Mouse (Mus musculus) induced T-regulatory cell, adult 2 months (primary cell): ENCODE results near the gene Pdzd8.
A peak's percentile ranks its signal among the peaks of the same experiment; 100 is the strongest.

Source experiments
- DNase-seq: peaks from one replicate; pipeline ENCODE4 v3.0.0-alpha.2; 2012; ENCODE audit warnings: low read depth

The Pdzd8 gene

DNA sequence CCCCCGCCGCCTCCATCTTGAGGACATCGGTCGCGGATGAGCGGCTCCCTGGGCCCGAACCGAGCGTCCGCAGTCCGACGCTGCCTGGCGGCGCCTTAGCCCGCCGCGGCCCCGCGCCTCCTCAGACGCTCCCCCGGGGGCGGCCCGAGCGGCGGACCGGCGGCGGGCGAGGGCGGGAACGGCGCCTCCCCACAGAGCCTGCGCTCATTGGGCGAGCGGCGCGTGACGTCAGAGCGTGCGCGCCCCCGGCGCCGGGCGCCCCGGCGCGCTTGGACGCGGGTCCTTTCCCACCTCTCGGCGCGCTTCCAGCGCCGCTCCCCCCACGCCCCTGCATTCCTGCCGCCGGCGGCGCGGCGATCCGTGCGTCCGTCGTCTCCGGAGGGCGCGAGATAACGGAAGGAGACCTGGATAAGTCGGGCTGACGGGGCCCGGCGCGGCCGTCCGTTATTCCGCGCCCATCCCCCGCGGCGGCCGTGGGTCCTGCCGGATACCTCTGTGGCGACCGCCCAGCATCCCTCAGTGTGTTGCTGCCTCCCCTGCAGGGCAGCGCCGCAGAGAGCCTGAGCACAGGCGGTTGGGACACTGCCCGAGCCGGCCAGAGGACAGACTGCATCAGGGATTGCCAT, at the start of gene Pdzd8:
Gene Pdzd8, minus strand, starts transcription at position 123 of the 626 bp plus-strand sequence.
- DNase-seq = peak; percentile 92

DNA sequence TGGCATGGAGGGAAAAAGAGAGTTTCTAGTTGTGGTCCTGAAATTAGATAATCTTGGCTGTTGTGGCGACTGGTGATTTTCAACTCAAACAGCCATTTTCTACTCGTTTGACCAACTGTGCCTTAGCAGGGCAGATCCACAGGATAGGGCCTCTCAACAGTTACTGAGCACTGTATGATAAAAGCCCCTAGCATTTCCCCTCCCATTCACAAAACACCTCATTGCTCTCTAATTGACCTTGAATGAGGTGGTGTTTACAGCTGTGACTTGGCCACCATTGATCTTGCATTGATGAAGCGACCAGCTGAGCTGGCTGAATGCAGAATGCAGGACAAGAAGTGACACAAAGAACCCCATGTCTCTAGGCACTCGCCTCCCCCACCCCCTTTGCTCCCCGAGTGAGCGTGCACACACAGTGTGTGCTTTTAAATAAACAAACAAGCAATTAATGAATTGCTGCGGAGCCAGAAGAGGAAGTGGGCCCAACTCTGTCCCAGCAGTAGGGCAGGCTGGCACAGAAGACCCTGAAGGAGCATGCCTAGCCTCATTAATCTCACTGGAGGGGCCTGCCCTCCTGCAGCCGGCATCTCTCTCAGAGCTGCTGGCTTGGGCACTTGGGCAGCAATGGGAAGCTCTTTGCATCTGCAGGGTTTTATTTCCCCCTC, 48.3 kb upstream of the Pdzd8 start:
- no peak for DNase-seq

DNA sequence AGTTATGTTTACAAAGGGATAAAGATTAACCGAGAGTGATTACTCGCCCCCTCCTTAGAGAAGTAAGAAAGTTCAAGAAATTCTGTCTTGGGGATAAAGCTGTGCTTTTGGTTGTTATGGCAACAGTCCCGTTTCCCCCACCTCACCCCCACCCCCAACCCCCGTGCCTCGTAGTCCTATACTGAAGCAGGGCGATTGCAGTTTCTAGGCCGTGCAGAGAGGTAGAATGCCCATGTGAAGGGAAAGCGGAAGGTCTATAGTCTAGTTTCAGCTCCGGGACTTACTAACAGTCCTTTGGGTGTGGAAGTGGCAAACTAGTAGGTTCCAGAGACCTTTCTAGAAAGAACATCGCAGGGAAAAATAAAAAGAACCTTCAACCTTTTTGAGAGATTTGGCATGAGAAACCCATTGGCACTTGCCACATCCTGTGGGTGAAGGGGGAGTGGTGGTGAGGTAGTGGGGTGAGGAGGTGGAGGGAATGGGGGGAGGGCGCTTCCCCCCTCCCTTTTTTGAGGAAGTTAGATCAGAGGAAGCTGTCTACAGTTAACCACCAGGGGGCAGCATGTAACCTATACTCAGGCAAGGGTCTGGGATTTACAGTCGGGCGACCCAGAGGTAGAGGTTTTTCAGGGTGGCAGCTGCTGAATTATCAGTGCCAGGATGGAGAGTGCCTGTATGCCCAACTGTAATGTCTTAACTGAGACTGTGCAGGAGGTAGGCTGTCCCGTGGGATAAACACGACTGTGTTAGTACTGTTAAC, 43.4 kb upstream of the Pdzd8 start:
- DNase-seq = peak; percentile 93

DNA sequence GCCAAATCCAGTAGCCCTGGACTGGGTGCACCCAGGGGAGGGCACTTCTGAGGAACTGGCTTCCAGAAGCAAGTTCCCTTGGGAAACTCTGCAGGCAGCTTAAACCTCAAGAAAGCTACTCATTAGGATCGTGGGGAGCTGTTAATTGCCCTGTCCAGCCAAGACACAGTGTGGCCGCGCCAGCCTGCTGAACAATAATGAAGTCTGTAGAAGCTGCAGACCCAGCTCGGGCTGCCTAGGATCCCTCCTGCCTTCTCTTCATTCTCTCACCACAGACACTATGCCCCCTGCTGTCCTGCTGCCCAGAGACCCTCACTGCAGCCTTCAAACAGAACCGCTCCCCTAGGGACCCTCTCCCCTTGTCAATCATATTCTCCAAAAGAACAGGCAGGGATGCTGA, 42.8 kb upstream of the Pdzd8 start:
- no peak for DNase-seq

DNA sequence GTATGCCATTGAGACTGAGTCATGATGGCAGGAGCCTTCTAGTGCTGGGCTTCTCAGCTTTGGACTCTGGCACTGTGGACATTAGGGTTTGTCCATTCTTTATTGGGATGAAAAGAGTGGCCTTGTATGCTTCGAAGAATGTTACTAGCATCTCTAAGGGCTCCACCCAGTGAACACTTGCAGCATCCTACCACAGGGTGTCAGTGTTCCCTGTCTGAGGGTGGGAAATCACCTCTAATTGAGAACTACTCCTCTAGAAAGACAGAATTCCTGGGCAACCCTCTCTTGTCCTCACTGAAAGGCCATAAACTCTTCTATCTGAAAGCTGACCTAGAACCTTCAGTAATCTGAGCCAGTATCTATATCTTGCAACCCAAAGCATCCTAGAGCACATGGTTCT, 41.6 kb upstream of the Pdzd8 start:
- DNase-seq = peak; percentile 69

DNA sequence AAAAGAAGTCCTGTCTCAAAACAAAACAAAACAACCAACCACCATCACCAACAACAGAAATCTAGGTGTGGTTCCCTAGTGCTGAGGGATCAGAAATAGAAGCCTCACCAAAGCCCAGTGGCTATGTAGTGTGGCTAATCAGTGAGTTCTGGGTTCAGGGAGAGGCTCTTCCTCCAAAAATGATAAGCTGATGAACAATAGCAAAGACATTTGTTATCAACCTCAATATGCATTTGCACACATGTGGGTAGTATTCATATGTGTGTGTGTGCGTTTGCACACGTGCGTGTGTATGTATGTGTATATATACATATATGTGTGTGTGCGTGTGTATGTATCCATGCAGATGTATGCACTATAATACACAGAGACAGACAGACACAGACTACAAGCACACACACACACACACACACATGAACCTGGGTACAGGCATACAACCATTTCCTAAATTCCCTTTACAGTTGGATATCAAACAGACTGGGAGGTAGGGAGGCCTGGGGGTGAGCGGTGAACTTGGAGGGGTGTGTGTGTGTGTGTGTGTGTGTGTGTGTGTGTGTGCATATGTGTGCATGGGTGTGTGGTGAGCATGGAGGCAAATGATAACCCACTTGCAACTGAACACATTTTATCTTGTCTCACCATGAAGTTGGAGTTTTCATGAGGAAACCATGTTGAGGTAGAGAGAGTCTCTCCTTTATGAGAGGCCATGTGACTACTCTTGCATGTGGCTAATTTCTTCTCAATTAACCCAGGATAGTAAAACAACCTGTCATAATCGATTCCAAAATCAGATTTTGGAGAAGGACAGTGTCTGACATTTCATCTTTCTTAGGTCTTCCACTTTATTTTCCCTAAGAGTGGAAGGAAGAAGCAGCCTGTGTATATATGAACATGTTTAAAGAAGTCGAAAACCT, 39.3 kb upstream of the Pdzd8 start:
- no peak for DNase-seq

DNA sequence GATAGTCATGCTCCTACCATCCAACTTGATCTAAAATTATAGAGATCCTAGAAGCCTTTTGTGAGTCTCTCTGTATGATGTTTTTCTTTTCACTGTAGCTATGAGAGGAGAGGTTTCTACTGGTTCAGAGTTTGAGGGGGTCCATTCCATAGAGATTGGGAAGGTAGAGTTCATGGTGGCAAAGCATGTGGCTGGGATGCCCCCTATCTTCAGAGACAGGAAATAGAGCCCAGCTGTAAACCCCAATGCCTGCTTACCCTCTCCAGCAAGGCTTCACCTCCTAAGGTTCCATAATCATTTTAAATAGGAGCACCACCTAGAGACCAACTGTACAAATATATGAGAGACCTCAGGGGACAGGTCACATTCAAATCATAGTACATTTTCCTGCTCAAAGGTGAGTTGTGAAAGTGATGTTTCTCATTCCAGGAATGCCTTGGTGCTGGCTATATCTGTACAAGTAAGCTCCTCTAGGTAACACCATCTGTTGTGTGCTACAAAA, 36.9 kb upstream of the Pdzd8 start:
- no peak for DNase-seq

DNA sequence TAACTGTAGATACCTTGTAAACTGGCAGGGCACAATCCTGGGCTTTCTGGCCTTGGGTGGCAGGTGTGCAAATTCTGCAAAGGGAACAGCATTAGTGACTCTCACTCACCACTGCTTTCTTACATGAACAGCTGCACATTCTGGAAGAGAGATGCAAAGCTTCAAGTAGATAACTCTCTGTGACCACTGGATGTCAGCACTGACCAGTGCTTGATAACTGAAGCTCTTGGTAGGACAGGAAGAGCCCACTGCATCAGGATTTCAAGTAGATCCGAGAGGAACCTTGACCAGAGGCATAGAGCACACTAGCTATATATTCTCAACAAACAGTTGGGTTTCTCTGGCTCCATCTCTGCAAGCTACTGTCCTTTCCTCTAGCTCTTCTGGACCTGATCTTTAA, 34.4 kb upstream of the Pdzd8 start:
- DNase-seq = no peak

DNA sequence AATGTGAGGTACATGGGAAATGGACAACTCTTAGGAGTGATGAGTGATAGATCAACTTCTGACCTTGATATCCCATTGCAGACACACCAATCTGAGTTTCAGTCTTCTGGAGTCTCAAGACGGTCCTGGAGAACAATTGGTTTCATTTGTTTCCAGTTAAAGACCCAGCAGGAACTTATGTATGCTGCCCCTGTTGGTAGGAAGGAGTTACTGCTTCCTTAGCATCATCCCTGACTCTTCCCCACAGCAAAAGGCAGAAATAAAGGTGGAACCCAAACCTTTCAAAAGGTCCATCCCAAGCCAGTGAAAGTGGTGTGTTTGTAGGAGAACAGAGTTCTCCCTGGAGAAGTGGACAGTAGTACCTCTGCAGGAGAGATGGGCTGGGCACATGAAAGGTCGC, 30.9 kb upstream of the Pdzd8 start:
- DNase-seq = peak; percentile 48

DNA sequence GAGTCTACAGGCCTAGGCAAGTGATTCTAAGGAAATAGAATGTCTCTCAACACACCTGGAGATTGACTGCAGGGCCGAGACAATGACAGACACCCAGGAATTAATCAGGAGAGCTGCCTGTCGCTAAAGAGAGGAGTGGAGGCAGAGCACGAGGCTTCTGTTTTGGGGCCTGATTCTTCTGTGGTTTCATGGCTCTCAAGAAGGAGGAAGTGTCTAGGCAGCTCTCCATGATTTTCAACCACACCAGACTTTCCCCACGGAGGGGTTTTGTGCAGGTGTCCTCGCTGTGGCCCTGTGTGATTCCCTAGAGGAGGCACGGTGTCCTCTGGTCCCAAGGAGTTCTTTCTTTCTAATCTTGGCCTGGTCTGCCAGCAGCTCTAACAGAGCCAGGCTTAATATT, 29.4 kb upstream of the Pdzd8 start:
- DNase-seq = no peak

DNA sequence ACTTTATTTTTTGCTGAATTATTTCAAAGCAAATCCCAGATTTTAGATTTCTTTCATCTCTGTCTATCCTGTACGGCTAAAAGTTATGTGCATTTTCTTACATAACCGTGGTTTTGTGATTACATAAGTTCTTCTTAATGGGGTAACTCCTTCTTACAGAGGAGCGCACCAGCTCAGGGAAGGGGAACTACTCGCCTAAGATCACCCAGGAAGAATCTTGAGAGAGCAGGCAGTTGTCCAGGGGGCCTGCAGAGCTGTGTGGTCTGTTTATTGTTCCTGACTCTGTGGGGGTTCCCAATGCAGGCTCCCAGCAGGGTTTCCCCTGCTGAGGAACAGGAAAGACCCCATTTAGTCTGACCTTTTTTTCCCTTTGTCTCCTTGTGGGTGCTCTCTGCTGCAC, 27.3 kb upstream of the Pdzd8 start:
- no peak for DNase-seq

DNA sequence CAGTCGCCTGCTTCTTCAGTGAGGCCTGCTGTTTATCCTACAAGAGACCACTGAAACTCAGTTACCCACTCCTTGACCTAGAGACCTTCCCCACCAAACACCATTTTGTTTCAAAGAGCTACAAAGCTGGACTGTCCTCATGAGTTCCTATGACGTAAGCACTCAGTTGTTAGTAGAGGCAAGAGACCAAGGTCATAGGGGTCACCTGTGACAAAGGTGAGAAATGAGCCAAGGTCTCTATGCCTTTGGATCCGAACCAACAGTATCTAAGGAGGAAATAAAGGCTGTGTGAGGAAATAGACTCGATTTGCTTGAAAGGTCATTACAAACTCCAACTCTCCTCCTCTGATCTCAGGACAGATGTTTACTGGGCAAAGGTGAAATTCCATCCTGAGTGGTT, 25.4 kb upstream of the Pdzd8 start:
- no peak for DNase-seq

DNA sequence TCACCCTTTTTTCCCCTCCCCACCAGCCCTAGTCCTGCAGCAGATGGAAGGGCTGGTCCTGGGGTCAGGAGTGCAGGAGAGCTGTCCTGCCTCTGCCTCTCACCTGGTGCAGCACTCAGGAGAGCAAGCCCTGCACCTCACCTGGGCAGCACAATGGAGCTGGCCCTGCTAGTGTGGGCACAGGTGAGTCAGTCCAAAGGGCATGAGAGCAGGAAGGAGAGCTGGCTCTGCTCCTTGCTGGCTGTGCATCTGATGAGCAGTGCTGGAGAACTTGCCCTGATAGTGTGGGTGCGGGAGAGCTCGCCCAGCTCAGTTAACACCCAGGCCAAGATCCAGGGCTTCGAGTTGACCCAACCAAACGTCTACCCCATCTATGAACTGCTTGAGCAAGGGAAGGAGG, 22.3 kb upstream of the Pdzd8 start:
- no peak for DNase-seq

DNA sequence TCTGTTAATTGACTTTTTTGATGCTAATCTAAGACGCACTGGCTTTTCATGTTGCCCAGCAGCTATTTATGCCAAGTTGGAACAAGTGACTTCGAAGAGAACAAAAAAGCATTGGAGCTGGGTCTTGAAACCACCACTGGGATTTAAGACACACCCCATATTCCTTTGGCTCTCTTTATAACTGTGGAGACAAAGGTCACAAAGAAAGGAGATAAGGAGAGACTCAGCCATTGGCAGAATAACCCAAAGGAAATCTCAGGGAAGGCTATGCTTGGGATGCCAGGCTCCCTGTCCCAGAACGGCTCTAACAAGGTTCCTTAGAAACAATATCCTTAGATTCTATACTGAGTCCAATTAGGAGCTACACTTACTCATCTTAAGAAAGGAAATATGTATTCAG, 21.1 kb upstream of the Pdzd8 start:
- no peak for DNase-seq

DNA sequence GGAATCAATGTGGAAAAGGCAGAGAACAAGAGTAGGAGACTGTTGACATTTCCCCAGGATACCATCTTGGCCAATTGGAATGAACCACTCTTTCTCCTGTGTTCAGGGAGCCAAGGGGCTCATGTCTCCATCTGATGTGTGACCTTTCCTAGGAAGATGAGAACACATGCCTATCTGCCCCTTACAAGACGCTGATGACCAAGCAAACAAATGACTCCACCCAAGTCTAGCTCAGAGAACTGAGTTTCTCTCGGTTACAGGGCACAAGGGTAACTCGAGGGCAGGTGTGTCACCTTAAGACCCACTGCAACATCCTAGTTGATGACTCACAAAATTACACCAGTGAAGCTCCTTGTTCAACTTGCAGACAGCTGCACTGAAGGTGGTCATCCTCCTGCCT, 18.1 kb upstream of the Pdzd8 start:
- no peak for DNase-seq

DNA sequence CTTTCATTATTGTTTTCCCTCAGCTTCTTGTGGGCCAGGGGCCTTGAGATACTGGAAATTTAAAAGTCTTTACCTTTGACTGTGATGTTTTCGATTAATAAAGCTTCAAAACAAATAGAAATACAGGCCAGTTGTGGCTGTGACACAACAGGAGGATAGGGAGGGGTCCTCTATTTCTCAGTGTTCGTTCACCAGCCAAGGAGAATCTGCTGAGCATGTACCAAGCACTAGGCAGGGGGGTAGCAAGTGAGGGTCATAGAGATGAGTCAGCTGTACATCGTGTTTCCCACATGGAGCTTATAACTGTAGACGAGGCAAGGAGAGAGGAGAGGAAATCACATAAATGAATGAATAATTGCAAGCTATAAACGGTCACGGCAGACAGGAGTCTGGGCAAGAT, 17.1 kb upstream of the Pdzd8 start:
- no peak for DNase-seq

DNA sequence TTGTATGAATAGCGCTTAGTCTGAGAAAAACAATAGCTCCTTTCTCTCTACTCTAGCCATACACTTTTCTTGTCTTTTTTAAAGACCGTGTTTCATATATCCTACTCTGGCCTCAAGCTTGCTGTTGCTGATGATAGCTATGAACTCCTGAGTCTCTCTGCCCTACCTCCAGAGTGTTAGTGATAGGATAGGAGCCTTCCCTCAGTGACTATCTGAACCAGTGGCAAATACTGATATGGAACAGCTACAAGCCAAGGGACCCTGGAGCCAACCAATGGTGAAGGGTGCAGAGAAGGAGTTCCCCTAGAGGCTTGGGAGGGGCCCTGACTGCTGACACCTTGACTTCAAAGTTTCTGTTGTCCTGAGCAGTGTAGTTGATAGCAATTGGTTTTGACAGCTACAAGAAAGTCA, 14.9 kb upstream of the Pdzd8 start:
- DNase-seq = no peak

DNA sequence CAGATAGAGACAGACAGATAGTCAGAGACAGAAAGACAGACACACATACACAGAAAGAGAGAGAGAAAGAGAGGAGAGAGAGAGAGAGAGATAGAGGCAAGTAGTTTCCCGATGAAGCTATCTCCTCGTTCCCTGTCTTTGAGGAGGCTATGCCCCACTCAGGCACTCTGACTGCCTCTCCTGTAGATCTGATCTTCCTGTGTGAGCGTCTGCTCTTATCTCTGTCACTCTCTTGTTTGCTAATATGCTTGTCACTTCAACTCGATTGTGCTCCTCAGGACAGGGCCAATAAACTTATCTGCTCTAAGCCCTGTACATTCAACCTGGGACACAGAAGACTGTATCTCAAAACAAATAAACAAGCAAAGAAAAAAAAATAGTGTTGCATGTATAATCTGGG, 13.6 kb upstream of the Pdzd8 start:
- no peak for DNase-seq

DNA sequence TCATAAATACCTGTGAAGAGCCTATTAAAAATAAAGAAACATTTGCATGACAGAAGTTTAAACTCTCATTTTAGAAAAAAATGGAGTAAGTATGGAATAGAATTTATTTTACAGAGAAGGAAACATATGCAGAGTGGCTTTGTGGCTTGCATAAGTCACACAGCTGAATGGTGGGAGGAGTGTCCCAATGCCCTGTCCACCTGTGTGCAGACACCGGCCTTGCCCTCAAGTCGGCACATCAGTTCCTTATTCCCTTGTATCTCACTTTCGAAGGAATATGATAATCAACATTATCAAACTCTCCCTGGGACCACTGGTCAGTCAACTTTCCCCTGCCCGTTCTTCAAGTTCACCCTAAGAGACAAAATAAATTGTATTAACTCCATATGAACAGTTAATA, 12.3 kb upstream of the Pdzd8 start:
- no peak for DNase-seq

DNA sequence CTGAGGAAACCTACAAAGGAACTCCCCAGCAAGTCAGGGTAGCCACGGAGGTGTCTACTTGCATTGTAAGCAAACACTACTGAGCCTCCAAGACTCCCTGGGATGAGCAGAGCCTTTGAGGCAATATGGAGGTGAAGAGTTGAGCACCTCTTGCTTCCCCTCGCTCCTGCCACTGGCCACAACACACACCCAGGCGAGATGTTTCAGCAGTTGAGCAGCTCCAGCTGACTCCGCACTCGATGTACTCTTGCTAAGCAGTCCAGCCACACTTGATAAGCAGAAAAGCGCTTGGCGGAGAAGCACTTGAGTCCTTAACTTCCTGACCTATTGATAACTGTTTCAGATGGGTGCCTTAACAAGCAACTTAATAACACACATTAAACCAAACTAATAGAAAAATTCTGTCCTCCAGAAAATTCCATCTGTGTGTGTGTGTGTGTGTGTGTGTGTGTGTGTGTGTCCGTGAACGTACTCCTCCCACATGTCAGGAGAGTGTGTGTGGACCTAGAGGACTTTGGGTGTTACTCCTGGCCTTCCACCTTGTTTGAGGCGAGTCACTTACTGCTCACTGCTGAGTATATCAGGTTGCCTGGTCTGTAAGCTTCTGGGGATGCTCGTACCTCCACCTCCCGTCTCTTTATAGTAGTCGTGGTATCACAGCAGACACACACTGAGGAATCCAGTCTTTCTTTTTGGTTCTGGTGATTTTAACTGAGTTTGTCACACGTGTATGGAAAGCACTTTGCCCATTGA, 11.4 kb upstream of the Pdzd8 start:
- DNase-seq = no peak

DNA sequence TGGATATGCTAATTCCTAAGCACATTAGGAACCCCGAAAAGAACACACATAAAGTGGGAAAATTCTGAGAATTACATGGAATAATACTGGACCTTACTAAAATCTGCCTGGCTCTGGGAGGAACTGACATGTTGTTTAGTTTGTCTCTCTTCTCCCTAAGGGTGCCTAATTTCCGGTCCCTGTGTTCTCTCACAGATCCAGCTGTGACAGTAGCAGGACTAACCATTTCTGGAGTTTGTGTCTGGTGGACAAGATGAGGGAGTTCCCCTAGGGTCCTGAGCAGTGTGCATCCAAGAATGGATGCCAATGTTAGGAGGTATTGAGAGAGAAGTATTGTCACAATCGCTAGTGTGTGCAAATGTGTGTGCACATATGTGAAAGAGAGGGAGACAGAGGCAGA, 10.8 kb upstream of the Pdzd8 start:
- DNase-seq = no peak

DNA sequence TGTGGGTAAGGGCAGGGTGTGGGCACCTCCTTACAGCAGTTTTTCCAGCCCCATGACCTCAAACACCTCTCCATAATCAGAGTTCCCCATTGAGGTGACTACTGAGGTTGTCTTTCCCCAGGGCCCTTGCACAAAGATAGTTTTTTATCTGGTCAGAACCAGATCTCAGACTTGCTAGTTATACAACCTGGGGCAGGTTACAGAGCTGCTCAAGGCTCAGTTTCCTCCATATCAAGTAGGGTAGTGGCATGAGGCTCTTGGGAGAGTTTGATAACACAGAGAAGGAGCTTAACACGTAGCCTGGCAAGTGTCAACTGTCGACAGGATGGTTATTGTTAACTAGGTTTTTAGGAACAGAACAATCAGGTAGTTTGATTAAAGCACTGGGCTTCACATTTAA, 9.3 kb upstream of the Pdzd8 start:
- DNase-seq = no peak
